Mouse (Mus musculus) cerebellum, postnatal 25 days (tissue): ENCODE measurements around the gene Fbxo34.
"Not testable (repeated sequence)": the region's sequence is repeated elsewhere in the genome, so short reads cannot be mapped to it uniquely, and the experiment has no call there.

Source experiments
- DNase-seq, 2 experiments: peaks; one replicate each; pipeline ENCODE4 v3.0.0; 2021; ENCODE audit warnings: mixed read lengths in 2 of 2

Gene Fbxo34

GRCm38 (mm10) chr14:47563106-47563505 is 112.9 kb downstream of the Fbxo34 start:
- DNase-seq = no peak

GRCm38 (mm10) chr14:47567962-47568652 is 117.9 kb downstream of the Fbxo34 start:
- peak; percentile 93 to 97 for DNase-seq

DNA sequence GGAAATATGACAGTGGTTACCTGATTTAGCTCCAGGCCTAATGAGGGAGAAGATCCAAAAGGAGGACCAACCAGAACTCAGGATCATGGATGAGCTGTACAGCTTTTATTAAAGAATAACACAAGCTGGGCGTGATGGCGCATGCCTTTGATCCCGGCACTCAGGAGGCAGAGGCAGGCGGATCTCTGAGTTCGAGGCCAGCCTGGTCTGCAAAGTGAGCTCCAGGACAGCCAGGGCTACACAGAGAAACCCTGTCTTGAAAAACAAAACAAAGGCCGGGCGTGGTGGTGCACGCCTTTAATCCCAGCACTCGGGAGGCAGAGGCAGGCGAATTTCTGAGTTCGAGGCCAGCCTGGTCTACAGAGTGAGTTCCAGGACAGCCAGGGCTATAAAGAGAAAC is 120.3 kb downstream of the Fbxo34 start, which contains the start of gene Atg14:
Gene Atg14 (minus strand): TSS at position 101 of the 400 bp plus-strand sequence.
- DNase-seq = not testable (repeated sequence)

- DNase-seq = no peak
These were observed 122.5 kb downstream of the Fbxo34 start for GRCm38 (mm10) chr14:47572707-47573106.

GRCm38 (mm10) chr14:47574721-47575120 is 124.5 kb downstream of the Fbxo34 start:
- no peak for DNase-seq

- DNase-seq = no peak
These were observed 126.5 kb downstream of the Fbxo34 start for GRCm38 (mm10) chr14:47576687-47577086.

DNA sequence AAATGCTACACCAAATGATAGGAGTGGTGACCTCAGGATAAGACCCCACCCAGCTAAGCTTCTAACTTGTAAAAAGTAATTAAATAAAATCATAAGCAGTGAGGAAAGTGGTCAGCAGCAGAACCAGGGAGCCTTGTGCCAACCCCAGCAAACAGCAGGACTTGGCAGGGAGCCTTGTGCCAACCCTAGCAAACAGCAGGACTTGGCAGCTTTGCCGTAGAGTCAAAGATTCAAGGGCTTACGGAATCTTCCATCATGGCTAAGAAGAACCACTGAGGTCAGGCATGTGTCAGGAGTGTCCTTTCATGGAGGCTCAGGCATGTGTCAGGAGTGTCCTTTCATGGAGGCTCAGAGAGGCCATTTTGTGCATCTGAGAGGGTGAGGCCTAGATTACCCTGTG is 127.9 kb downstream of the Fbxo34 start:
- DNase-seq = peak; percentile 48 to 69

- DNase-seq = no peak
These were observed 131.1 kb downstream of the Fbxo34 start for GRCm38 (mm10) chr14:47581280-47581679.
